Mouse (Mus musculus) liver, embryonic 11.5 days (tissue): ENCODE measurements around the gene Mcemp1. TPM values are rescaled to one million over a fixed set of nuclear protein-coding genes. Genes with fewer than 3 reads are reported as not detected.
A peak's percentile ranks its signal among the peaks of the same experiment; 100 is the strongest.

Experiments used
- ATAC-seq: fragments of 200-750 bp; cut with Nextera tagmentation; replicated peaks from 2 replicates; pipeline ENCODE4 v1.8.0; 2017; ENCODE audit warnings: moderate number of reproducible peaks, mild to moderate bottlenecking, moderate TSS enrichment, moderate library complexity; ENCODE audit not compliant: low FRiP score
- DNase-seq: peaks from one replicate; pipeline ENCODE4 v3.0.0-alpha.2; 2017; ENCODE audit warnings: low spot score
- H3K27ac ChIP-seq: fragments of 300-500 bp; sonication (generic); 2 replicates; pipeline ENCODE4 v1.5.1; 2014; ENCODE audit warnings: mild to moderate bottlenecking, low read depth, low read length, control low read depth
- H3K27me3 ChIP-seq: fragments of 300-500 bp; sonication (generic); replicated peaks from 2 replicates; pipeline ENCODE4 v1.6.1; 2014; ENCODE audit warnings: low read length, mixed read lengths; ENCODE audit not compliant: control insufficient read depth, insufficient read depth
- H3K36me3 ChIP-seq: fragments of 300-500 bp; sonication (generic); 2 replicates; pipeline ENCODE4 v1.6.1; 2014; ENCODE audit warnings: mild to moderate bottlenecking, low read length, moderate library complexity, mixed read lengths; ENCODE audit not compliant: control insufficient read depth, insufficient read depth
- H3K4me1 ChIP-seq: fragments of 300-500 bp; sonication (generic); replicated peaks from 2 replicates; pipeline ENCODE4 v1.6.1; 2014; ENCODE audit warnings: low read length, mixed read lengths; ENCODE audit not compliant: control insufficient read depth, insufficient read depth
- H3K4me2 ChIP-seq: fragments of 300-500 bp; sonication (generic); 2 replicates; pipeline ENCODE4 v1.6.1; 2014; ENCODE audit warnings: mild to moderate bottlenecking, control low read depth, moderate library complexity
- H3K4me3 ChIP-seq: fragments of 300-500 bp; sonication (generic); 2 replicates; pipeline ENCODE4 v1.5.1; 2014; ENCODE audit warnings: low read depth, low read length, control low read depth
- H3K9ac ChIP-seq: fragments of 300-500 bp; sonication (generic); 2 replicates; pipeline ENCODE4 v1.6.1; 2014; ENCODE audit warnings: low read depth, low read length, control low read depth
- H3K9me3 ChIP-seq: fragments of 300-500 bp; sonication (generic); 2 replicates; pipeline ENCODE4 v1.6.1; 2016; ENCODE audit warnings: low read length, inconsistent platforms, mixed read lengths; ENCODE audit not compliant: control insufficient read depth
- WGBS: fragments of 180-500 bp; shearing (Covaris S2); extraction: QIAGEN DNeasy Blood & Tissue Kit; methylation state at CpG from one replicate; pipeline ENCODE4 v1.1.7; 2014; 5-methylcytosine and 5-hydroxymethylcytosine counted together
- polyA plus RNA-seq: library from polyadenylated mRNA; unstranded; fragments of >200 nt; fragmentation: Nextera tagmentation; extraction: Ambion mirVana; gene quantifications from 2 replicates; pipeline ENCODE4 v1.2.1, GENCODE M21; 2014

Mcemp1 gene
- polyA plus RNA-seq, 1 experiment from 2014 or later = 1.0 TPM

- Histone ChIP-seq H3K4me1 (no peaks in the 10 kb centered on the region), H3K4me2 (no peak overlapping the region), H3K27ac (no peak overlapping the region), H3K9me3 (no peaks in the 10 kb centered on the region), H3K9ac (no peak overlapping the region), H3K36me3 (peaks cover 6% of the 10 kb centered on the region; the same call in 1 of the 2 replicates), H3K27me3 (no peaks in the 10 kb centered on the region), H3K4me3 (no peak overlapping the region)
- no peak for DNase-seq
- WGBS = 18% methylated on average over 5 of the region's 5 CpGs
- ATAC-seq = peak; percentile 80
These were observed 19.8 kb upstream of the Mcemp1 start for GRCm38 (mm10) chr8:3645804-3646203.

- Histone ChIP-seq H3K9me3 (no peaks in the 10 kb centered on the region), H3K4me3 (no peak overlapping the region), H3K36me3 (no peaks in the 10 kb centered on the region), H3K4me1 (no peaks in the 10 kb centered on the region), H3K27me3 (no peaks in the 10 kb centered on the region), H3K27ac (no peak overlapping the region), H3K4me2 (no peak overlapping the region), H3K9ac (no peak overlapping the region)
- no peak for DNase-seq
- 77% methylated on average over 6 of the region's 6 CpGs for WGBS
- ATAC-seq = no peak
These were observed 18.6 kb upstream of the Mcemp1 start for GRCm38 (mm10) chr8:3646824-3647531.

GRCm38 (mm10) chr8:3647561-3647960 lies 18.0 kb upstream of the Mcemp1 start:
- WGBS = 81% methylated on average over 4 of the region's 4 CpGs
- H3K27ac ChIP-seq = no peak overlapping the region
- ATAC-seq = no peak

GRCm38 (mm10) chr8:3648268-3648667 lies 17.3 kb upstream of the Mcemp1 start:
- no peak overlapping the region for H3K4me2 ChIP-seq
- ATAC-seq (no peak), DNase-seq (no peak)
- H3K4me3 ChIP-seq = no peak overlapping the region
- 63% methylated on average over 2 of the region's 2 CpGs for WGBS
- H3K9ac ChIP-seq = no peak overlapping the region
- H3K9me3 ChIP-seq = no peaks in the 10 kb centered on the region
- no peak overlapping the region for H3K27ac ChIP-seq
- no peaks in the 10 kb centered on the region for H3K36me3 ChIP-seq
- H3K4me1 ChIP-seq = no peaks in the 10 kb centered on the region
- no peaks in the 10 kb centered on the region for H3K27me3 ChIP-seq

More at GRCm38 (mm10) chr8:3647561-3647960, 18.0 kb upstream of the Mcemp1 start:
- Histone ChIP-seq H3K9me3 (no peaks in the 10 kb centered on the region), H3K9ac (no peak overlapping the region), H3K27me3 (no peaks in the 10 kb centered on the region), H3K4me1 (no peaks in the 10 kb centered on the region), H3K4me3 (no peak overlapping the region), H3K4me2 (no peak overlapping the region), H3K36me3 (no peaks in the 10 kb centered on the region)
- no peak for DNase-seq

- ATAC-seq = 0 out of 2 replicates have a peak, but pooled peaks have one; percentile 27
- no peak overlapping the region for H3K4me3 ChIP-seq
- no peaks in the 10 kb centered on the region for H3K36me3 ChIP-seq
- H3K4me1 ChIP-seq = no peaks in the 10 kb centered on the region
- DNase-seq = no peak
- H3K4me2 ChIP-seq = peak overlapping the region; percentile 11; the same call in 1 of the 2 replicates
- H3K27me3 ChIP-seq = no peaks in the 10 kb centered on the region
- H3K27ac ChIP-seq = no peak overlapping the region
- 45% methylated on average over 1 of the region's 1 CpGs for WGBS
- no peaks in the 10 kb centered on the region for H3K9me3 ChIP-seq
- no peak overlapping the region for H3K9ac ChIP-seq
These were observed 16.6 kb upstream of the Mcemp1 start for GRCm38 (mm10) chr8:3648990-3649389.

GRCm38 (mm10) chr8:3652845-3653244 lies 12.7 kb upstream of the Mcemp1 start:
- Histone ChIP-seq H3K36me3 (no peaks in the 10 kb centered on the region), H3K9ac (no peak overlapping the region), H3K4me3 (no peak overlapping the region), H3K27ac (no peak overlapping the region), H3K27me3 (no peaks in the 10 kb centered on the region), H3K9me3 (no peaks in the 10 kb centered on the region), H3K4me2 (no peak overlapping the region), H3K4me1 (no peaks in the 10 kb centered on the region)
- DNase-seq (no peak), ATAC-seq (no peak)
- 49% methylated on average over 3 of the region's 3 CpGs for WGBS

- no peaks in the 10 kb centered on the region for H3K27me3 ChIP-seq
- no peaks in the 10 kb centered on the region for H3K36me3 ChIP-seq
- no peak for ATAC-seq
- no peaks in the 10 kb centered on the region for H3K9me3 ChIP-seq
- WGBS = 72% methylated on average over 11 of the region's 11 CpGs
- H3K4me2 ChIP-seq = no peak overlapping the region
- DNase-seq = no peak
- no peak overlapping the region for H3K9ac ChIP-seq
- H3K27ac ChIP-seq = no peak overlapping the region
- no peak overlapping the region for H3K4me3 ChIP-seq
- no peaks in the 10 kb centered on the region for H3K4me1 ChIP-seq
These were observed 10.6 kb upstream of the Mcemp1 start for GRCm38 (mm10) chr8:3654726-3655508.

- H3K9me3 ChIP-seq = no peaks in the 10 kb centered on the region
- 59% methylated on average over 3 of the region's 3 CpGs for WGBS
These were observed 10.0 kb upstream of the Mcemp1 start, which contains the start of gene Retn for GRCm38 (mm10) chr8:3655526-3655925. Gene Retn (plus strand): TSS chr8:3655770.

More at GRCm38 (mm10) chr8:3655526-3655925, 10.0 kb upstream of the Mcemp1 start, which contains the start of gene Retn:
- no peaks in the 10 kb centered on the region for H3K4me1 ChIP-seq
- H3K27me3 ChIP-seq = no peaks in the 10 kb centered on the region
- H3K9ac ChIP-seq = no peak within 1 kb of the TSS
- no peaks in the 10 kb centered on the region for H3K36me3 ChIP-seq
- H3K4me3 ChIP-seq = no peak within 1 kb of the TSS
- H3K27ac ChIP-seq = no peak within 1 kb of the TSS
- DNase-seq = no peak
- ATAC-seq = no peak
- no peak within 1 kb of the TSS for H3K4me2 ChIP-seq
